Mouse (Mus musculus) kidney, adult 2 months (tissue): ENCODE data around the gene Zbtb7a.

Experiments
- CTCF ChIP-seq: fragments of 200-500 bp; conservative IDR thresholded peaks from 2 replicates; pipeline ENCODE4 v1.5.1; 2011; ENCODE audit warnings: low read depth, mild to moderate bottlenecking, control low read depth, low read length, moderate library complexity, mixed read lengths; ENCODE audit not compliant: insufficient read depth, insufficient read length
- POLR2A ChIP-seq: fragments of 200-500 bp; IDR thresholded peaks from one replicate; pipeline ENCODE4 v1.6.1; 2011; ENCODE audit warnings: low read depth, low read length, control low read depth

GRCm38 (mm10) chr10:81195300-81195699 lies 60.3 kb downstream of the Zbtb7a start:
- TF ChIP-seq POLR2A (no peak), CTCF (no peak)
